In genomic region chr10:41098137-41098536, GRCm38 (mm10) we compare ENCODE assay signal across 33 mouse cellular contexts. TPM values are rescaled to one million over a fixed set of nuclear protein-coding genes. Genes with fewer than 3 reads are reported as not detected.
DNase-seq lines count a peak whose midpoint lies in the region; ATAC-seq and TF ChIP-seq lines count a peak whose summit lies in the region.
"Had no signal": no experiment of that assay in that cellular context is flagged by ENCODE, and none has a peak within 500 bp of the region (broad histone marks: within the 10 kb centered on the region; RNA-seq: fewer than 3 reads in every experiment).

No protein-coding gene starts in this region.

- peak; percentile 71; the same call in 1 of the 2 replicates for ATAC-seq in hindbrain, postnatal 0 days
- no peak for ATAC-seq in hindbrain, embryonic 12.5 days (ENCODE audit: low FRiP score)
- peak; percentile 80 for ATAC-seq in midbrain, embryonic 16.5 days
- no peak for ATAC-seq in intestine, postnatal 0 days
- ATAC-seq: activated CD4-positive, CD25-positive, alpha-beta regulatory T cell, adult 4 months; forebrain, embryonic 13.5 days; intestine, embryonic 15.5 days had no signal

- no peaks in the 10 kb centered on the region for H3K27me3 ChIP-seq in hindbrain, postnatal 0 days (ENCODE audit: insufficient read depth, low read length)
- no peaks in the 10 kb centered on the region for H3K27me3 ChIP-seq in hindbrain, embryonic 12.5 days
- H3K27me3 ChIP-seq in midbrain, embryonic 16.5 days (ENCODE audit: control insufficient read depth, insufficient read depth, low read depth, low read length), result no peaks in the 10 kb centered on the region
- no peaks in the 10 kb centered on the region for H3K27me3 ChIP-seq in intestine, postnatal 0 days (replicated peaks; ENCODE audit: control insufficient read depth, insufficient read depth, low read length)
- H3K27me3 ChIP-seq: embryonic facial prominence, embryonic 12.5 days; forebrain, embryonic 13.5 days; intestine, embryonic 15.5 days; limb, embryonic 13.5 days; liver, embryonic 13.5 days had no signal

- H3K4me2 ChIP-seq in hindbrain, postnatal 0 days (ENCODE audit: low read depth, low read length), result no peak overlapping the region
- no peak overlapping the region for H3K4me2 ChIP-seq in hindbrain, embryonic 12.5 days (replicated peaks)
- H3K4me2 ChIP-seq in midbrain, embryonic 16.5 days (ENCODE audit: low read length), result no peak overlapping the region
- no peak overlapping the region for H3K4me2 ChIP-seq in intestine, postnatal 0 days (replicated peaks; ENCODE audit: low read depth)
- H3K4me2 ChIP-seq: embryonic facial prominence, embryonic 12.5 days; forebrain, embryonic 13.5 days; intestine, embryonic 15.5 days; limb, embryonic 13.5 days; liver, embryonic 13.5 days had no signal

- 67% methylated on average over 6 of the region's 6 CpGs for WGBS in hindbrain, postnatal 0 days
- WGBS in hindbrain, embryonic 12.5 days, result 84% methylated on average over 6 of the region's 6 CpGs
- 82% methylated on average over 6 of the region's 6 CpGs for WGBS in midbrain, embryonic 16.5 days
- 82% methylated on average over 6 of the region's 6 CpGs for WGBS in intestine, postnatal 0 days

- no peaks in the 10 kb centered on the region for H3K36me3 ChIP-seq in hindbrain, postnatal 0 days (ENCODE audit: insufficient read depth, low read length)
- H3K36me3 ChIP-seq in hindbrain, embryonic 12.5 days, result no peaks in the 10 kb centered on the region
- H3K36me3 ChIP-seq in midbrain, embryonic 16.5 days (ENCODE audit: control insufficient read depth, insufficient read depth, low read length), result no peaks in the 10 kb centered on the region
- H3K36me3 ChIP-seq in intestine, postnatal 0 days (ENCODE audit: control insufficient read depth, insufficient read depth), result no peaks in the 10 kb centered on the region
- H3K36me3 ChIP-seq: embryonic facial prominence, embryonic 12.5 days; heart, embryonic 10.5 days; intestine, embryonic 15.5 days; limb, embryonic 13.5 days; liver, embryonic 13.5 days had no signal

- no peak for TF ChIP-seq CTCF in hindbrain, postnatal 0 days (IDR thresholded peaks at IDR 0.05; ENCODE audit: low read depth)
- TF ChIP-seq CTCF in intestine, postnatal 0 days (IDR thresholded peaks at IDR 0.05; ENCODE audit: low read depth), result no peak

- no peak overlapping the region for H3K27ac ChIP-seq in hindbrain, postnatal 0 days
- H3K27ac ChIP-seq in hindbrain, embryonic 12.5 days, result no peak overlapping the region
- no peak overlapping the region; the same call in 1 of the 2 replicates for H3K27ac ChIP-seq in midbrain, embryonic 16.5 days (ENCODE audit: low read length)
- H3K27ac ChIP-seq in intestine, postnatal 0 days (ENCODE audit: low read depth, low read length), result no peak overlapping the region
- H3K27ac ChIP-seq: embryonic facial prominence, embryonic 12.5 days; forebrain, embryonic 13.5 days; heart, embryonic 10.5 days; intestine, embryonic 15.5 days; limb, embryonic 13.5 days; liver, embryonic 13.5 days had no signal

- DNase-seq in hindbrain, postnatal 0 days (ENCODE audit: low spot score), result peak; percentile 70
- peak; percentile 34 to 50 for DNase-seq in right cerebral cortex, postnatal 10 days (ENCODE audit: low spot score in 2 of 2)
- no peak for DNase-seq in right cerebral cortex, postnatal 36 days (ENCODE audit: low spot score in 2 of 2)
- DNase-seq in yolk sac, embryonic 10.5 days (ENCODE audit: low spot score), result no peak
- DNase-seq: adrenal gland, adult 8-10 months; cerebellum, adult 2 months; cerebellum, postnatal 25 days; gastrocnemius, postnatal 10 days; heart, postnatal 4 days; kidney, postnatal 36 days; layer of hippocampus, postnatal 36 days; liver, embryonic 13.5 days; lung, adult 2 months; lung, postnatal 14 days; right cerebral cortex, adult 18-20 months; spleen, adult 18-20 months; thymus, postnatal 14 days had no signal

- no peak overlapping the region for H3K4me3 ChIP-seq in hindbrain, postnatal 0 days (ENCODE audit: low read length)
- H3K4me3 ChIP-seq in hindbrain, embryonic 12.5 days, result no peak overlapping the region
- no peak overlapping the region for H3K4me3 ChIP-seq in midbrain, embryonic 16.5 days (ENCODE audit: low read depth, low read length)
- H3K4me3 ChIP-seq in intestine, postnatal 0 days (ENCODE audit: low read depth, low read length), result no peak overlapping the region
- H3K4me3 ChIP-seq: embryonic facial prominence, embryonic 12.5 days; erythroblast, embryonic 14.5 days; forebrain, embryonic 13.5 days; heart, embryonic 10.5 days; intestine, embryonic 15.5 days; limb, embryonic 13.5 days; liver, embryonic 13.5 days had no signal

- no peaks in the 10 kb centered on the region for H3K4me1 ChIP-seq in hindbrain, postnatal 0 days (ENCODE audit: insufficient read depth, low read length)
- H3K4me1 ChIP-seq in hindbrain, embryonic 12.5 days, result no peaks in the 10 kb centered on the region
- peaks cover 14% of the 10 kb centered on the region for H3K4me1 ChIP-seq in midbrain, embryonic 16.5 days (ENCODE audit: control insufficient read depth, insufficient read depth, low read length)
- no peaks in the 10 kb centered on the region for H3K4me1 ChIP-seq in intestine, postnatal 0 days (replicated peaks; ENCODE audit: control insufficient read depth, insufficient read depth, low read length)
- H3K4me1 ChIP-seq: embryonic facial prominence, embryonic 12.5 days; forebrain, embryonic 13.5 days; heart, embryonic 10.5 days; intestine, embryonic 15.5 days; limb, embryonic 13.5 days; liver, embryonic 13.5 days had no signal

- no peaks in the 10 kb centered on the region for H3K9me3 ChIP-seq in hindbrain, postnatal 0 days (ENCODE audit: low read length)
- H3K9me3 ChIP-seq in hindbrain, embryonic 12.5 days (replicated peaks), result no peaks in the 10 kb centered on the region
- H3K9me3 ChIP-seq in midbrain, embryonic 16.5 days (replicated peaks; ENCODE audit: control insufficient read depth, low read length, poor library complexity, severe bottlenecking), result no peaks in the 10 kb centered on the region
- no peaks in the 10 kb centered on the region for H3K9me3 ChIP-seq in intestine, postnatal 0 days (ENCODE audit: control insufficient read depth)
- H3K9me3 ChIP-seq: embryonic facial prominence, embryonic 12.5 days; forebrain, embryonic 13.5 days; heart, embryonic 10.5 days; intestine, embryonic 15.5 days; limb, embryonic 13.5 days; liver, embryonic 13.5 days had no signal

- no peak overlapping the region for H3K9ac ChIP-seq in hindbrain, postnatal 0 days (replicated peaks; ENCODE audit: low read length)
- H3K9ac ChIP-seq in hindbrain, embryonic 12.5 days, result no peak overlapping the region
- H3K9ac ChIP-seq in midbrain, embryonic 16.5 days (ENCODE audit: low read depth, low read length), result no peak overlapping the region
- no peak overlapping the region for H3K9ac ChIP-seq in intestine, postnatal 0 days (ENCODE audit: low read depth, low read length)
- H3K9ac ChIP-seq: embryonic facial prominence, embryonic 12.5 days; forebrain, embryonic 13.5 days; intestine, embryonic 15.5 days; limb, embryonic 13.5 days; liver, embryonic 13.5 days had no signal

RNA-seq across cellular contexts. Expression of gene Gpr6, which starts 26.1 kb away (rescaled TPM):
- total RNA-seq in hindbrain, postnatal 0 days (2014; rRNA removed), result 2.1 and 2.4 TPM in 2 replicates
- polyA plus RNA-seq in hindbrain, postnatal 0 days (2015; fragmentation: Nextera tagmentation; extraction: Ambion mirVana), result 0.64 and 0.90 TPM in 2 replicates
- 0.13 and 0.23 TPM in 2 replicates for polyA plus RNA-seq in hindbrain, embryonic 12.5 days (2016; fragmentation: Nextera tagmentation; extraction: Ambion mirVana)
- polyA plus RNA-seq in midbrain, embryonic 16.5 days (2015; fragmentation: Nextera tagmentation; extraction: Ambion mirVana), result 3.3 and 4.4 TPM in 2 replicates
- not detected in 2 replicates for polyA plus RNA-seq in intestine, postnatal 0 days (2015; fragmentation: Nextera tagmentation; extraction: Ambion mirVana)
- total RNA-seq: adrenal gland, adult 8-10 months; gastrocnemius, postnatal 10 days; granulocyte monocyte progenitor cell, adult 5-6 weeks; heart, postnatal 4 days; megakaryocyte progenitor cell, adult 5-6 weeks; MEL had no signal
- polyA plus RNA-seq: activated CD4-positive, CD25-positive, alpha-beta regulatory T cell, adult 4 months; C2C12; embryonic facial prominence, embryonic 12.5 days; erythroblast, embryonic 14.5 days; heart, embryonic 10.5 days; heart, embryonic 16.5 days; intestine, embryonic 15.5 days; kidney, embryonic 14.5 days; limb, embryonic 13.5 days; liver, embryonic 13.5 days; lung, adult 2 months had no signal

Comparison
In these comparisons a context has a peak if more than half of its experiments do, and no peak if none do; other contexts are left out.
1. ATAC-seq: peak in hindbrain, postnatal 0 days (single experiment) and midbrain, embryonic 16.5 days (single experiment); none in hindbrain, embryonic 12.5 days (single experiment) and intestine, postnatal 0 days (single experiment).
2. DNase-seq: peak in hindbrain, postnatal 0 days (single experiment) and right cerebral cortex, postnatal 10 days (2 of 2); none in right cerebral cortex, postnatal 36 days (0 of 2) and yolk sac, embryonic 10.5 days (single experiment).